ENCODE assay signal across 15 mouse cellular contexts in the genomic region with DNA sequence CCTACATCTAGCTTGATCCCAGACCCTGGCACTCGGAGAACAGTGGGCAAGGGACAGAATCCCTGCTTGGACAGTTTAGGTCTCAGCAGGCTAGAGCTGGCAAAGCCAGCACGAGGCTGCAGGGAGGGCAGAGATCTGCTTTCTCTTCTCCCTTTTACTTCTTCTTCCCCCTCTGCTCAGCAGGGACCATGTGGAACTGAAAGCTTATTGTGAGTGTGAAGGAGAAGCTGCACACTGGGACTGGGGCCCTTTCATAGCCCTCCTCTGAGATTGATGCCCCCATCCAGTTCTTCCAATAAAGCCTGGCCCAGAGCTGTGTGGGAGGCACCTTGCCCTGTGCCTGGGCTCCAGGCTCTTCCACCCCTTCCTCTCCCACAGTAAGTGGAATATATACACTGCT. TPM values are rescaled to one million over a fixed set of nuclear protein-coding genes. Genes with fewer than 3 reads are reported as not detected.
DNase-seq lines count a peak whose midpoint lies in the region; ATAC-seq lines count a peak whose summit lies in the region.
"Had no signal": no experiment of that assay in that cellular context is flagged by ENCODE, and none has a peak within 500 bp of the region (broad histone marks: within the 10 kb centered on the region; RNA-seq: fewer than 3 reads in every experiment).

No protein-coding gene starts in this region.

- DNase-seq in layer of hippocampus, adult 11-12 months (ENCODE audit: low spot score) = peak; percentile 46
- DNase-seq in layer of hippocampus, postnatal 14 days (ENCODE audit: low spot score in 2 of 2) = no peak
- DNase-seq in urinary bladder, adult 2 months (ENCODE audit: low spot score) = peak; percentile 15
- DNase-seq in urinary bladder, postnatal 36 days (ENCODE audit: low spot score in 2 of 2) = no peak
- DNase-seq in neural tube, embryonic 10.5 days (ENCODE audit: extremely low spot score, low spot score) = no peak
- DNase-seq in right cerebral cortex, postnatal 4 days = no peak
- DNase-seq: adrenal gland, postnatal 36 days; cerebellum, adult 9-10 months; kidney, adult 11 months; kidney, postnatal 4 days; left cerebral cortex, postnatal 4 days; lung, postnatal 14 days; thymus, postnatal 14 days had no signal

- H3K27ac ChIP-seq in limb, embryonic 12.5 days = no peak overlapping the region

- no peaks in the 10 kb centered on the region for H3K9me3 ChIP-seq in limb, embryonic 12.5 days

- ATAC-seq in limb, embryonic 12.5 days (ENCODE audit: insufficient number of reproducible peaks, insufficient read depth, low FRiP score, low TSS enrichment, low read depth) = no peak
- ATAC-seq: forebrain, embryonic 14.5 days had no signal

- no peak overlapping the region for H3K4me3 ChIP-seq in limb, embryonic 12.5 days (replicated peaks)

- H3K36me3 ChIP-seq in limb, embryonic 12.5 days = no peaks in the 10 kb centered on the region

- WGBS in limb, embryonic 12.5 days = 66% methylated on average over 2 of the region's 2 CpGs

- no peaks in the 10 kb centered on the region for H3K27me3 ChIP-seq in limb, embryonic 12.5 days

- H3K9ac ChIP-seq in limb, embryonic 12.5 days (replicated peaks) = 0 out of 2 replicates have a peak overlapping the region, but pooled peaks have one; percentile 5

- peaks cover 15% of the 10 kb centered on the region for H3K4me1 ChIP-seq in limb, embryonic 12.5 days (replicated peaks)

- no peak overlapping the region for H3K4me2 ChIP-seq in limb, embryonic 12.5 days

RNA-seq across cellular contexts. Expression of a gene that starts 12.4 kb away (rescaled TPM):
- 100 to 1,000 TPM; 113 to 117 TPM for total RNA-seq in layer of hippocampus, postnatal 14 days (2021)
- 17.1 and 30.1 TPM in 2 replicates for polyA plus RNA-seq in urinary bladder, adult 2 months (2012; rRNA removed)
- 8.3 and 11.1 TPM in 2 replicates for polyA plus RNA-seq in limb, embryonic 12.5 days (2016; fragmentation: Nextera tagmentation; extraction: Ambion mirVana)

RNA-seq across cellular contexts. Expression of a gene that starts 30.1 kb away (rescaled TPM):
- 1 to 10 TPM; 3.0 to 6.0 TPM for total RNA-seq in layer of hippocampus, postnatal 14 days (2021)
- 11.6 and 12.8 TPM in 2 replicates for polyA plus RNA-seq in urinary bladder, adult 2 months (2012; rRNA removed)
- polyA plus RNA-seq in limb, embryonic 12.5 days (2016; fragmentation: Nextera tagmentation; extraction: Ambion mirVana) = 2.0 and 3.0 TPM in 2 replicates

Comparison
In these comparisons a context has a peak if more than half of its experiments do, and no peak if none do; other contexts are left out.
1. DNase-seq: peak in layer of hippocampus, adult 11-12 months (single experiment) and urinary bladder, adult 2 months (single experiment); none in layer of hippocampus, postnatal 14 days (0 of 2), urinary bladder, postnatal 36 days (0 of 2), neural tube, embryonic 10.5 days (single experiment) and right cerebral cortex, postnatal 4 days (single experiment).